Mouse (Mus musculus): ENCODE data around the gene Mocs1.

Mocs1 gene

GRCm38 (mm10) chr17:49428239-49428688 is at the start of gene Mocs1:
TSS of gene Mocs1 (plus strand) at chr17:49428362.
- DNase-seq (ENCODE audit: low spot score), result peak; percentile 96

- no peak for DNase-seq (ENCODE audit: low spot score)
Observed at GRCm38 (mm10) chr17:49379645-49380044, 48.5 kb upstream of the Mocs1 start.

- no peak for DNase-seq (ENCODE audit: low spot score)
Observed at GRCm38 (mm10) chr17:49384217-49384943, 43.8 kb upstream of the Mocs1 start.

- no peak for DNase-seq (ENCODE audit: low spot score)
Observed at GRCm38 (mm10) chr17:49387741-49388140, 40.4 kb upstream of the Mocs1 start.

GRCm38 (mm10) chr17:49392751-49393150 is 35.4 kb upstream of the Mocs1 start:
- DNase-seq (ENCODE audit: low spot score), result no peak

- DNase-seq (ENCODE audit: low spot score), result no peak
Observed at GRCm38 (mm10) chr17:49394836-49395235, 33.3 kb upstream of the Mocs1 start.

- no peak for DNase-seq (ENCODE audit: low spot score)
Observed at GRCm38 (mm10) chr17:49399605-49400004, 28.6 kb upstream of the Mocs1 start.

- peak; percentile 74 for DNase-seq (ENCODE audit: low spot score)
Observed at GRCm38 (mm10) chr17:49400130-49400529, 28.0 kb upstream of the Mocs1 start.

GRCm38 (mm10) chr17:49403151-49403550 is 25.0 kb upstream of the Mocs1 start:
- DNase-seq (ENCODE audit: low spot score), result no peak

- no peak for DNase-seq (ENCODE audit: low spot score)
Observed at GRCm38 (mm10) chr17:49405927-49406326, 22.2 kb upstream of the Mocs1 start.

GRCm38 (mm10) chr17:49412974-49413373 is 15.2 kb upstream of the Mocs1 start:
- no peak for DNase-seq (ENCODE audit: low spot score)

GRCm38 (mm10) chr17:49413554-49413953 is 14.6 kb upstream of the Mocs1 start:
- no peak for DNase-seq (ENCODE audit: low spot score)

- DNase-seq (ENCODE audit: low spot score), result no peak
Observed at GRCm38 (mm10) chr17:49416228-49416627, 11.9 kb upstream of the Mocs1 start.

- DNase-seq (ENCODE audit: low spot score), result no peak
Observed at GRCm38 (mm10) chr17:49419813-49420212, 8.3 kb upstream of the Mocs1 start.

GRCm38 (mm10) chr17:49422286-49423066 is 5.7 kb upstream of the Mocs1 start:
- peak; percentile 1 for DNase-seq (ENCODE audit: low spot score)

GRCm38 (mm10) chr17:49423067-49423325 is 5.2 kb upstream of the Mocs1 start:
- DNase-seq (ENCODE audit: low spot score), result peak; percentile 0

GRCm38 (mm10) chr17:49423872-49424271 is 4.3 kb upstream of the Mocs1 start:
- DNase-seq (ENCODE audit: low spot score), result peak; percentile 2

- DNase-seq (ENCODE audit: low spot score), result peak; percentile 6
Observed at GRCm38 (mm10) chr17:49427631-49428238, 427 bp upstream of the Mocs1 start.

- peak; percentile 32 for DNase-seq (ENCODE audit: low spot score)
Observed at GRCm38 (mm10) chr17:49428751-49429415, 721 bp downstream of the Mocs1 start.

GRCm38 (mm10) chr17:49429471-49430129 is 1.4 kb downstream of the Mocs1 start:
- peak; percentile 2 for DNase-seq (ENCODE audit: low spot score)

- peak; percentile 3 for DNase-seq (ENCODE audit: low spot score)
Observed at GRCm38 (mm10) chr17:49430136-49430535, 2.0 kb downstream of the Mocs1 start.

- peak; percentile 1 for DNase-seq (ENCODE audit: low spot score)
Observed at GRCm38 (mm10) chr17:49431176-49431575, 3.0 kb downstream of the Mocs1 start.

Data from urinary bladder, postnatal 14 days (tissue).